Mouse (Mus musculus): ENCODE measurements around the gene Mpnd. TPM values are rescaled to one million over a fixed set of nuclear protein-coding genes. Genes with fewer than 3 reads are reported as not detected.

Mpnd gene
- 180 and 188 TPM in 2 replicates for polyA plus RNA-seq (2012; rRNA removed)

DNA sequence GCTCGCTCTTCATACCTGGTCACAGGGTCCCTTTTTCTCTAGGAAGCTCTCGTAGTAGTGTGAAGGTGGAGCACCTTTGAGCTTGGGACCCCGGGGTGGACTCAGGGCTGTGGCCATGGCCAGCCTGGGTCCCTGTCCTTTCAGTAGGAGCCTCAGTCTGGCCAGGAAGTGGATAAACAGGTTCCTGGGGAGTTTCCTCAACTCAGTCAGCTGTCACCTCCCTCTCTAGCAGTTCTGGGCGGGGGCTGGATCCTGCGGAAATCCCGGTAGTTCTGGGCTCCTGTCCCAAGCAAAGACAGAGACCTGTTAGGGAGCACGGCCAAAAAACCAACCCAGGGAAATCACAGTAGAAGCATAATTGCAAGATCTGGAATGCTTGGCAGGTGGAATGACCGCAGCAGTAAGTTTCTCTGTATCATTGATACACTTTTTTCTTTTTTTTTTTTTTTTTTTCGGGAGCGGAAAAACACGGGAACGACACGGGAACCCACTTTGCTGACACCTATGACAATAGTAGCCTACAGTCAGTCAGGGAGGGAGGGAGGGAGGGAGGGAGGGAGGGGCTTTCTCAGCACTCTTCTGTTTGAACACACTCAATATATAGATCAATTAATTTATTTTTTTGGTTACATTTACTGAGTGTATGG is at the start of gene Mpnd, which contains the start of gene Stap2:
TSS of gene Mpnd (plus strand) at position 297 of the 647 bp plus-strand sequence.
TSS of gene Stap2 (minus strand) at position 170 of the 647 bp plus-strand sequence.
- H3K4me3 ChIP-seq (ENCODE audit: control insufficient read depth, insufficient read depth, low read length): peak within 1 kb of the TSS; percentile 1; the same call in 1 of the 2 replicates
- no peak for TF ChIP-seq CTCF (IDR thresholded peaks at IDR 0.05; ENCODE audit: borderline replicate concordance, control insufficient read depth, extremely low read depth, insufficient read depth, low read length, poor library complexity)
- no peak for TF ChIP-seq POLR2A (IDR thresholded peaks at IDR 0.05; ENCODE audit: control insufficient read depth, extremely low read depth, insufficient read depth, low read length, poor library complexity)
- H3K27me3 ChIP-seq (ENCODE audit: control insufficient read depth, insufficient read depth, low read length): no peaks in the 10 kb centered on the region
- H3K4me1 ChIP-seq (replicated peaks; ENCODE audit: control insufficient read depth, insufficient read depth, low read length): peaks cover 16% of the 10 kb centered on the region
- no peak for DNase-seq
- no peaks in the 10 kb centered on the region for H3K36me3 ChIP-seq (ENCODE audit: control insufficient read depth, insufficient read depth, low read length)
- WGBS: 65% methylated on average over 13 of the region's 13 CpGs
- H3K27ac ChIP-seq (ENCODE audit: control insufficient read depth, insufficient read depth, low read length): no peak within 1 kb of the TSS

- no peak for DNase-seq
- H3K27me3 ChIP-seq (ENCODE audit: control insufficient read depth, insufficient read depth, low read length): no peaks in the 10 kb centered on the region
- H3K27ac ChIP-seq (ENCODE audit: control insufficient read depth, insufficient read depth, low read length): no peak overlapping the region
- no peaks in the 10 kb centered on the region for H3K36me3 ChIP-seq (ENCODE audit: control insufficient read depth, insufficient read depth, low read length)
- 95% methylated on average over 26 of the region's 26 CpGs for WGBS
- TF ChIP-seq CTCF (IDR thresholded peaks at IDR 0.05; ENCODE audit: borderline replicate concordance, control insufficient read depth, extremely low read depth, insufficient read depth, low read length, poor library complexity): no peak
- TF ChIP-seq POLR2A (IDR thresholded peaks at IDR 0.05; ENCODE audit: control insufficient read depth, extremely low read depth, insufficient read depth, low read length, poor library complexity): no peak
- H3K4me1 ChIP-seq (replicated peaks; ENCODE audit: control insufficient read depth, insufficient read depth, low read length): peaks cover 10% of the 10 kb centered on the region
- H3K4me3 ChIP-seq (ENCODE audit: control insufficient read depth, insufficient read depth, low read length): no peak overlapping the region
These were observed 49.4 kb upstream of the Mpnd start for GRCm38 (mm10) chr17:55956129-55956528.

DNA sequence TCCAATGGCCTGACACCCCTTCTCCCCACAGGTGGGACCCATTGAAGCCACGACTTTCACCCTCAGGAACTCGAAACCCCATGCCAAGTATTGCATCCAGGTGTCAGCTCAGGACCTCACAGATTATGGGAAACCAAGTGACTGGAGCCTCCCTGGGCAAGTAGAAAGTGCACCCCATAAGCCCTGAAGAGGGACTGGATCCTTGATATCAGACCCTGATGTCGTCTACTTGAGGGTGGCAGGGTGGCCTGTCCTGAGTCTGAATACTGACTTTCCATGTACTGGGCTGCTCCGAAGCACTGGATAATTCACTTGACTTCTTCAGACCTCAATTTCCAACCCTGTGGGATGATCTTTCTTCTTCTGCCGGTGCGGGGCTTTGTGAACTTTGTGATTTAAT is 48.9 kb upstream of the Mpnd start:
- TF ChIP-seq CTCF (IDR thresholded peaks at IDR 0.05; ENCODE audit: borderline replicate concordance, control insufficient read depth, extremely low read depth, insufficient read depth, low read length, poor library complexity): no peak
- no peak for TF ChIP-seq POLR2A (IDR thresholded peaks at IDR 0.05; ENCODE audit: control insufficient read depth, extremely low read depth, insufficient read depth, low read length, poor library complexity)
- Histone ChIP-seq H3K4me3 (ENCODE audit: control insufficient read depth, insufficient read depth, low read length) (no peak overlapping the region), H3K36me3 (ENCODE audit: control insufficient read depth, insufficient read depth, low read length) (no peaks in the 10 kb centered on the region), H3K27me3 (ENCODE audit: control insufficient read depth, insufficient read depth, low read length) (no peaks in the 10 kb centered on the region), H3K27ac (ENCODE audit: control insufficient read depth, insufficient read depth, low read length) (no peak overlapping the region), H3K4me1 (replicated peaks; ENCODE audit: control insufficient read depth, insufficient read depth, low read length) (peaks cover 10% of the 10 kb centered on the region)
- 87% methylated on average over 6 of the region's 6 CpGs for WGBS
- DNase-seq: no peak

- 37% methylated on average over 9 of the region's 9 CpGs for whole genome bisulfite sequencing
- Histone ChIP-seq H3K4me3 (ENCODE audit: control insufficient read depth, insufficient read depth, low read length) (no peak overlapping the region), H3K27me3 (ENCODE audit: control insufficient read depth, insufficient read depth, low read length) (no peaks in the 10 kb centered on the region), H3K27ac (ENCODE audit: control insufficient read depth, insufficient read depth, low read length) (no peak overlapping the region), H3K4me1 (replicated peaks; ENCODE audit: control insufficient read depth, insufficient read depth, low read length) (peaks cover 10% of the 10 kb centered on the region), H3K36me3 (ENCODE audit: control insufficient read depth, insufficient read depth, low read length) (no peaks in the 10 kb centered on the region)
- peak; percentile 68 for DNase-seq
- no peak for TF ChIP-seq POLR2A (IDR thresholded peaks at IDR 0.05; ENCODE audit: control insufficient read depth, extremely low read depth, insufficient read depth, low read length, poor library complexity)
- TF ChIP-seq CTCF (IDR thresholded peaks at IDR 0.05; ENCODE audit: borderline replicate concordance, control insufficient read depth, extremely low read depth, insufficient read depth, low read length, poor library complexity): peak; percentile 80; the same call in 1 of the 2 replicates
These were observed 48.3 kb upstream of the Mpnd start for GRCm38 (mm10) chr17:55957168-55957567.

- Histone ChIP-seq H3K4me1 (replicated peaks; ENCODE audit: control insufficient read depth, insufficient read depth, low read length) (peaks cover 10% of the 10 kb centered on the region), H3K4me3 (ENCODE audit: control insufficient read depth, insufficient read depth, low read length) (no peak overlapping the region), H3K36me3 (ENCODE audit: control insufficient read depth, insufficient read depth, low read length) (no peaks in the 10 kb centered on the region), H3K27ac (ENCODE audit: control insufficient read depth, insufficient read depth, low read length) (no peak overlapping the region), H3K27me3 (ENCODE audit: control insufficient read depth, insufficient read depth, low read length) (no peaks in the 10 kb centered on the region)
- DNase-seq: no peak
- TF ChIP-seq POLR2A (IDR thresholded peaks at IDR 0.05; ENCODE audit: control insufficient read depth, extremely low read depth, insufficient read depth, low read length, poor library complexity) (no peak), CTCF (IDR thresholded peaks at IDR 0.05; ENCODE audit: borderline replicate concordance, control insufficient read depth, extremely low read depth, insufficient read depth, low read length, poor library complexity) (no peak)
- WGBS: 85% methylated on average over 13 of the region's 13 CpGs
These were observed 47.6 kb upstream of the Mpnd start for GRCm38 (mm10) chr17:55957726-55958583.

DNA sequence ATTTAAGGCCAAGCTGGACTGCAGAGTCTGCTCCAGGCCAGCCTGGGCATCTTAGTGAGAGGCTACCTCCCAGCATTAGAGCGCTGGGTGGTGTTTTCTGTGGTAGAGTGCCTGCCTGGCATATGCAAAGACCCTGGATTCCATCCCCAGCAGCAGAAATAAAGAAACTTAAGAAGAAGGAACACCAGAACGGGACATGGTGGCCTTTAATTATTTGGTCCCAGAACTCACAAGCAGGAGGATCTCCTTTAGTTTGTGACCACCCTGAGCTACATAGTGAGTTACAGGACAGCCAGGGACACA is 47.0 kb upstream of the Mpnd start:
- WGBS: 44% methylated on average over 2 of the region's 2 CpGs
- Histone ChIP-seq H3K4me3 (ENCODE audit: control insufficient read depth, insufficient read depth, low read length) (no peak overlapping the region), H3K4me1 (replicated peaks; ENCODE audit: control insufficient read depth, insufficient read depth, low read length) (peaks cover 10% of the 10 kb centered on the region), H3K27ac (ENCODE audit: control insufficient read depth, insufficient read depth, low read length) (no peak overlapping the region), H3K27me3 (ENCODE audit: control insufficient read depth, insufficient read depth, low read length) (no peaks in the 10 kb centered on the region), H3K36me3 (ENCODE audit: control insufficient read depth, insufficient read depth, low read length) (no peaks in the 10 kb centered on the region)
- TF ChIP-seq CTCF (IDR thresholded peaks at IDR 0.05; ENCODE audit: borderline replicate concordance, control insufficient read depth, extremely low read depth, insufficient read depth, low read length, poor library complexity): no peak
- DNase-seq: no peak

Data from thymus, adult 2 months (tissue).